Mouse (Mus musculus) kidney, embryonic 15.5 days (tissue): Measurements from ENCODE around the gene 1700017D01Rik. TPM values are rescaled to one million over a fixed set of nuclear protein-coding genes. Genes with fewer than 3 reads are reported as not detected.
"Not testable (repeated sequence)": the region's sequence is repeated elsewhere in the genome, so short reads cannot be mapped to it uniquely, and the experiment has no call there.

ENCODE experiments used
- ATAC-seq: fragments of 200-750 bp; cut with Nextera tagmentation; replicated peaks from 2 replicates; pipeline ENCODE4 v1.8.0; 2017; ENCODE audit warnings: moderate TSS enrichment; ENCODE audit not compliant: low FRiP score
- H3K27ac ChIP-seq: fragments of 300-500 bp; sonication (generic); 2 replicates; pipeline ENCODE4 v1.5.1; 2015; ENCODE audit warnings: mild to moderate bottlenecking, inconsistent platforms
- H3K27me3 ChIP-seq: fragments of 300-500 bp; sonication (generic); 2 replicates; pipeline ENCODE4 v1.6.1; 2015; ENCODE audit warnings: inconsistent platforms
- H3K36me3 ChIP-seq: fragments of 300-500 bp; sonication (generic); 2 replicates; pipeline ENCODE4 v1.6.1; 2015; ENCODE audit warnings: inconsistent platforms
- H3K4me1 ChIP-seq: fragments of 300-500 bp; sonication (generic); 2 replicates; pipeline ENCODE4 v1.6.1; 2015; ENCODE audit warnings: inconsistent platforms
- H3K4me2 ChIP-seq: fragments of 300-500 bp; sonication (generic); 2 replicates; pipeline ENCODE4 v1.6.1; 2015; ENCODE audit warnings: moderate library complexity, mild to moderate bottlenecking, inconsistent platforms
- H3K4me3 ChIP-seq: fragments of 300-500 bp; sonication (generic); replicated peaks from 2 replicates; pipeline ENCODE4 v1.5.1; 2015; ENCODE audit warnings: mild to moderate bottlenecking, inconsistent platforms
- H3K9ac ChIP-seq: fragments of 300-500 bp; sonication (generic); 2 replicates; pipeline ENCODE4 v1.6.1; 2015; ENCODE audit warnings: mild to moderate bottlenecking, inconsistent platforms
- H3K9me3 ChIP-seq: fragments of 300-500 bp; sonication (generic); replicated peaks from 2 replicates; pipeline ENCODE4 v1.6.1; 2016; ENCODE audit warnings: inconsistent platforms
- WGBS: fragments of 180-500 bp; shearing (Covaris S2); methylation state at CpG from one replicate; pipeline ENCODE4 v1.1.7; 2015; ENCODE audit warnings: mixed read lengths; 5-methylcytosine and 5-hydroxymethylcytosine counted together
- polyA plus RNA-seq: library from polyadenylated mRNA; unstranded; fragments of >200 nt; fragmentation: Nextera tagmentation; extraction: Ambion mirVana; gene quantifications from 2 replicates; pipeline ENCODE4 v1.2.1, GENCODE M21; 2015

The 1700017D01Rik gene
- not detected in 2 replicates for polyA plus RNA-seq

GRCm38 (mm10) chr19:11130776-11131175 lies at the start of gene 1700017D01Rik:
Gene 1700017D01Rik, minus strand, starts transcription at chr19:11130876.
- H3K36me3 ChIP-seq, H3K27me3 ChIP-seq: not testable (repeated sequence)
- 89% methylated on average over 8 of the region's 8 CpGs for WGBS

GRCm38 (mm10) chr19:11177464-11177863 lies 46.8 kb upstream of the 1700017D01Rik start:
- Histone ChIP-seq H3K4me3 (no peak overlapping the region), H3K4me1 (no peaks in the 10 kb centered on the region), H3K4me2 (no peak overlapping the region), H3K9ac (no peak overlapping the region), H3K27ac (no peak overlapping the region), H3K36me3 (no peaks in the 10 kb centered on the region), H3K9me3 (no peaks in the 10 kb centered on the region), H3K27me3 (no peaks in the 10 kb centered on the region)
- no peak for ATAC-seq
- WGBS, result 63% methylated on average over 2 of the region's 2 CpGs

More at GRCm38 (mm10) chr19:11130776-11131175, at the start of gene 1700017D01Rik:
- not testable (repeated sequence) for H3K4me3 ChIP-seq, H3K9ac ChIP-seq, ATAC-seq, H3K4me2 ChIP-seq, H3K9me3 ChIP-seq, H3K4me1 ChIP-seq, H3K27ac ChIP-seq

- Histone ChIP-seq H3K4me2 (no peak within 1 kb of the TSS), H3K27me3 (no peaks in the 10 kb centered on the region), H3K9ac (no peak within 1 kb of the TSS), H3K27ac (no peak within 1 kb of the TSS), H3K4me1 (no peaks in the 10 kb centered on the region), H3K9me3 (no peaks in the 10 kb centered on the region), H3K4me3 (no peak within 1 kb of the TSS), H3K36me3 (no peaks in the 10 kb centered on the region)
- no peak for ATAC-seq
- 34% methylated on average over 10 of the region's 10 CpGs for WGBS
Measured at GRCm38 (mm10) chr19:11165172-11165571, 34.5 kb upstream of the 1700017D01Rik start, which contains the start of gene 1700025F22Rik. Gene 1700025F22Rik, minus strand, starts transcription at chr19:11165320.

- not testable (repeated sequence) for H3K27ac ChIP-seq, H3K27me3 ChIP-seq, H3K9ac ChIP-seq, H3K9me3 ChIP-seq, ATAC-seq, H3K4me3 ChIP-seq, H3K4me1 ChIP-seq, H3K36me3 ChIP-seq, H3K4me2 ChIP-seq
- WGBS, result 89% methylated on average over 5 of the region's 6 CpGs
Measured at GRCm38 (mm10) chr19:11157890-11158289, 27.2 kb upstream of the 1700017D01Rik start.

GRCm38 (mm10) chr19:11135336-11135735 lies 4.7 kb upstream of the 1700017D01Rik start:
- Histone ChIP-seq H3K27me3 (no peaks in the 10 kb centered on the region), H3K4me2 (no peak overlapping the region), H3K27ac (no peak overlapping the region), H3K9me3 (no peaks in the 10 kb centered on the region), H3K4me3 (no peak overlapping the region), H3K9ac (no peak overlapping the region), H3K36me3 (no peaks in the 10 kb centered on the region), H3K4me1 (no peaks in the 10 kb centered on the region)
- WGBS, result 69% methylated on average over 4 of the region's 4 CpGs
- ATAC-seq, result no peak

- 86% methylated on average over 2 of the region's 2 CpGs for WGBS
- Histone ChIP-seq H3K4me1 (no peaks in the 10 kb centered on the region), H3K27me3 (no peaks in the 10 kb centered on the region), H3K9ac (no peak overlapping the region), H3K4me2 (no peak overlapping the region), H3K36me3 (no peaks in the 10 kb centered on the region), H3K9me3 (no peaks in the 10 kb centered on the region), H3K27ac (no peak overlapping the region), H3K4me3 (no peak overlapping the region)
- no peak for ATAC-seq
Measured at GRCm38 (mm10) chr19:11134852-11135251, 4.2 kb upstream of the 1700017D01Rik start.

GRCm38 (mm10) chr19:11129702-11130101 lies 974 bp downstream of the 1700017D01Rik start:
- H3K4me1 ChIP-seq, result no peaks in the 10 kb centered on the region
- no peak overlapping the region for H3K4me3 ChIP-seq
- H3K9ac ChIP-seq, result no peak overlapping the region
- H3K4me2 ChIP-seq, result no peak overlapping the region
- H3K9me3 ChIP-seq, result 0 out of 2 replicates have a peak, but pooled peaks cover 3% of the 10 kb centered on the region
- H3K27me3 ChIP-seq, result no peaks in the 10 kb centered on the region
- 93% methylated on average over 1 of the region's 1 CpGs for WGBS
- no peak for ATAC-seq
- no peaks in the 10 kb centered on the region for H3K36me3 ChIP-seq
- no peak overlapping the region for H3K27ac ChIP-seq

- WGBS, result under 1% methylated on average over 14 of the region's 38 CpGs
- not testable (repeated sequence) for H3K9me3 ChIP-seq, H3K27me3 ChIP-seq, H3K4me1 ChIP-seq, H3K27ac ChIP-seq, H3K36me3 ChIP-seq
- peak overlapping the region; percentile 57 for H3K4me2 ChIP-seq
- peak; percentile 99 for ATAC-seq
- peak overlapping the region; percentile 41 for H3K4me3 ChIP-seq
- H3K9ac ChIP-seq, result 0 out of 2 replicates have a peak overlapping the region, but pooled peaks have one; percentile 23
Measured at GRCm38 (mm10) chr19:11121016-11121420, 9.7 kb downstream of the 1700017D01Rik start.

GRCm38 (mm10) chr19:11119338-11119737 lies 11.3 kb downstream of the 1700017D01Rik start:
- no peaks in the 10 kb centered on the region for H3K36me3 ChIP-seq
- H3K27ac ChIP-seq, result no peak overlapping the region
- 82% methylated on average over 2 of the region's 2 CpGs for WGBS
- no peaks in the 10 kb centered on the region for H3K4me1 ChIP-seq
- no peak overlapping the region for H3K9ac ChIP-seq
- no peak for ATAC-seq
- H3K4me2 ChIP-seq, result no peak overlapping the region
- no peaks in the 10 kb centered on the region for H3K9me3 ChIP-seq
- no peak overlapping the region for H3K4me3 ChIP-seq
- H3K27me3 ChIP-seq, result no peaks in the 10 kb centered on the region

GRCm38 (mm10) chr19:11107746-11108145 lies 22.9 kb downstream of the 1700017D01Rik start:
- Histone ChIP-seq H3K4me2 (no peak overlapping the region), H3K27ac (no peak overlapping the region), H3K36me3 (no peaks in the 10 kb centered on the region), H3K4me1 (no peaks in the 10 kb centered on the region), H3K9ac (no peak overlapping the region), H3K9me3 (no peaks in the 10 kb centered on the region), H3K4me3 (no peak overlapping the region), H3K27me3 (no peaks in the 10 kb centered on the region)
- 82% methylated on average over 3 of the region's 3 CpGs for WGBS
- no peak for ATAC-seq

GRCm38 (mm10) chr19:11101880-11102279 lies 28.8 kb downstream of the 1700017D01Rik start:
- H3K4me3 ChIP-seq, result no peak overlapping the region
- no peaks in the 10 kb centered on the region for H3K9me3 ChIP-seq
- no peak for ATAC-seq
- no peak overlapping the region for H3K9ac ChIP-seq
- no peak overlapping the region for H3K4me2 ChIP-seq
- 72% methylated on average over 1 of the region's 1 CpGs for WGBS
- H3K36me3 ChIP-seq, result no peaks in the 10 kb centered on the region
- no peaks in the 10 kb centered on the region for H3K4me1 ChIP-seq
- no peaks in the 10 kb centered on the region for H3K27me3 ChIP-seq
- no peak overlapping the region for H3K27ac ChIP-seq

- Histone ChIP-seq H3K27ac (no peak overlapping the region), H3K9me3 (no peaks in the 10 kb centered on the region), H3K36me3 (no peaks in the 10 kb centered on the region), H3K9ac (no peak overlapping the region), H3K4me3 (no peak overlapping the region), H3K4me1 (no peaks in the 10 kb centered on the region), H3K4me2 (no peak overlapping the region), H3K27me3 (peaks cover 3% of the 10 kb centered on the region; the same call in 1 of the 2 replicates)
- 86% methylated on average over 3 of the region's 3 CpGs for WGBS
- ATAC-seq, result no peak
Measured at GRCm38 (mm10) chr19:11098401-11098800, 32.3 kb downstream of the 1700017D01Rik start.

- not testable (repeated sequence) for H3K36me3 ChIP-seq, H3K4me1 ChIP-seq, H3K9me3 ChIP-seq, H3K27ac ChIP-seq, H3K9ac ChIP-seq
- Histone ChIP-seq H3K4me2 (peak overlapping the region; percentile 60), H3K4me3 (peak overlapping the region; percentile 37), H3K27me3 (peaks cover 18% of the 10 kb centered on the region)
- 2% methylated on average over 50 of the region's 50 CpGs for WGBS
- ATAC-seq, result peak; percentile 79; the same call in 1 of the 2 replicates
Measured at GRCm38 (mm10) chr19:11092131-11092530, 38.5 kb downstream of the 1700017D01Rik start.
